ENCODE assay signal across 8 mouse cellular contexts in genomic region chr13:36789360-36789759, GRCm38 (mm10). TPM values are rescaled to one million over a fixed set of nuclear protein-coding genes. Genes with fewer than 3 reads are reported as not detected.
DNase-seq lines count a peak whose midpoint lies in the region.

No protein-coding gene starts in this region.

- intact Hi-C loops in heart, postnatal 10 days (cut with DNase I): loop anchor here (2.0 kb wide), 1 partner anchor 523 kb away; no protein-coding TSS in a partner anchor

- peak; percentile 9 to 15 for DNase-seq in heart, postnatal 10 days
- DNase-seq in heart, adult 9 months (ENCODE audit: low spot score in 2 of 2): no peak
- peak; percentile 65 for DNase-seq in 3T3-L1 (ENCODE audit: low read depth, low spot score)
- DNase-seq in MN1 (ENCODE audit: low spot score): peak; percentile 16
- DNase-seq in induced T-regulatory cell, adult 2 months (ENCODE audit: low read depth): peak; percentile 83
- DNase-seq in gastrocnemius, postnatal 25 days: no peak
- no peak for DNase-seq in urinary bladder, adult 2 months (ENCODE audit: low spot score)
- no peak for DNase-seq in urinary bladder, postnatal 25 days (ENCODE audit: low spot score)

RNA-seq across cellular contexts. Expression of gene Nrn1, which starts 54.4 kb away (rescaled TPM):
- total RNA-seq in heart, postnatal 10 days (2021): 1 to 10 TPM in 1 of 2 experiments, under 1 TPM in 1; 0.94 to 1.1 TPM
- 1 to 10 TPM; 1.2 to 1.5 TPM for total RNA-seq in gastrocnemius, postnatal 25 days (2021)
- polyA plus RNA-seq in urinary bladder, adult 2 months (2012; rRNA removed): 39.9 and 51.6 TPM in 2 replicates

Comparison
In these comparisons a context has a peak if more than half of its experiments do, and no peak if none do; other contexts are left out.
1. DNase-seq: peak in heart, postnatal 10 days (2 of 2), 3T3-L1 (single experiment), MN1 (single experiment) and induced T-regulatory cell, adult 2 months (single experiment); none in heart, adult 9 months (0 of 2), gastrocnemius, postnatal 25 days (single experiment), urinary bladder, adult 2 months (single experiment) and urinary bladder, postnatal 25 days (single experiment).